Mouse (Mus musculus): Measurements from ENCODE around the gene Fxyd6. TPM values are rescaled to one million over a fixed set of nuclear protein-coding genes. Genes with fewer than 3 reads are reported as not detected.

Gene Fxyd6
- polyA plus RNA-seq, 1 experiment from 2014 or later: 817 TPM

DNA sequence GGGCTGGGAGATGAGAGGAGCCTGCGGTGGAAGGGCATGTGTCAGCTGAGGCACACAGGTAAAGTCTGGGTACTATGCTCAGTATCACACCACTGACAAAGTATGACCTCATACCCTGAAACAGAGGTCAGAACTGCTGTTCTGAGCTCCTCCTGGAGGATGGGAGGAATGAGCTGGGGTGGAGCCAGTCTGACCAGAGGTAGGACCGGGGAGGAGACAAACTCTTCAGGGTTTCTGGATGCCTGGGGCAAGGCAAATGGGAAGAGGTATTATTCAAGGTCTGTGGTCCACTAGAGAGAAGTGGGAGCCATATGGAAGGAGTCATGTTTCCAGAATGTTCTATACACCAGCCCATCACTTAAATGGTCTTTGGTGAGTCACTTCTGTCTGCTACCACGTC is 41.1 kb downstream of the Fxyd6 start:
- no peak for ATAC-seq
- Histone ChIP-seq H3K9me3 (replicated peaks; ENCODE audit: control insufficient read depth, low read length, poor library complexity, severe bottlenecking) (no peaks in the 10 kb centered on the region), H3K27me3 (ENCODE audit: control insufficient read depth, insufficient read depth, low read depth, low read length) (no peaks in the 10 kb centered on the region; the same call in 1 of the 2 replicates), H3K4me3 (ENCODE audit: low read depth, low read length) (no peak overlapping the region), H3K4me2 (ENCODE audit: low read length) (no peak overlapping the region), H3K4me1 (ENCODE audit: control insufficient read depth, insufficient read depth, low read length) (peaks cover 12% of the 10 kb centered on the region), H3K9ac (ENCODE audit: low read depth, low read length) (no peak overlapping the region), H3K36me3 (ENCODE audit: control insufficient read depth, insufficient read depth, low read length) (no peaks in the 10 kb centered on the region), H3K27ac (ENCODE audit: low read length) (no peak overlapping the region)
- WGBS: 90% methylated on average over 3 of the region's 3 CpGs

DNA sequence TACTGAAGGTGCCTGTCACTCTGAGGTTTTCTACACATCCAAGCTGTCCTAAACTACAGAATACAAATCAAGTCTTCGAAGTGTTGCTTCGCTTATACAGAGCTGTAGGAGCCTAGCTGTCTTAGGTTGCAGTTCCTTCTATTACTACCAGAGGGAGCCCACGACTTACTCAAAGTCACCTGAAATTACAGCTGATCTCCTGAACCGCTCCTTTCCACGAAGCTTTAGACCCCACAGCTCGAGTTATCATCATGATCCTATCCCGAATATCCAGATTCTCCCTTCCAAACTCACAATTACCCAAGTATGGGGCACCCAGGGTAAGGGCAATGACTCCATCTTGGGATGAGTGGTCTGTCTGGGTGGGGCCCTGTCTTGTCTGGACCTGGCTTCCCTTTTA is 41.8 kb downstream of the Fxyd6 start:
- peak overlapping the region; percentile 44; the same call in 1 of the 2 replicates for H3K27ac ChIP-seq (ENCODE audit: low read length)
- ATAC-seq: peak; percentile 59; the same call in 1 of the 2 replicates
- H3K9ac ChIP-seq (ENCODE audit: low read depth, low read length): peak overlapping the region; percentile 31; the same call in 1 of the 2 replicates
- H3K4me2 ChIP-seq (ENCODE audit: low read length): peak overlapping the region; percentile 44
- peaks cover 12% of the 10 kb centered on the region for H3K4me1 ChIP-seq (ENCODE audit: control insufficient read depth, insufficient read depth, low read length)
- no peaks in the 10 kb centered on the region; the same call in 1 of the 2 replicates for H3K27me3 ChIP-seq (ENCODE audit: control insufficient read depth, insufficient read depth, low read depth, low read length)
- no peak overlapping the region for H3K4me3 ChIP-seq (ENCODE audit: low read depth, low read length)
- WGBS: 22% methylated on average over 7 of the region's 7 CpGs
- H3K9me3 ChIP-seq (replicated peaks; ENCODE audit: control insufficient read depth, low read length, poor library complexity, severe bottlenecking): no peaks in the 10 kb centered on the region
- H3K36me3 ChIP-seq (ENCODE audit: control insufficient read depth, insufficient read depth, low read length): no peaks in the 10 kb centered on the region

DNA sequence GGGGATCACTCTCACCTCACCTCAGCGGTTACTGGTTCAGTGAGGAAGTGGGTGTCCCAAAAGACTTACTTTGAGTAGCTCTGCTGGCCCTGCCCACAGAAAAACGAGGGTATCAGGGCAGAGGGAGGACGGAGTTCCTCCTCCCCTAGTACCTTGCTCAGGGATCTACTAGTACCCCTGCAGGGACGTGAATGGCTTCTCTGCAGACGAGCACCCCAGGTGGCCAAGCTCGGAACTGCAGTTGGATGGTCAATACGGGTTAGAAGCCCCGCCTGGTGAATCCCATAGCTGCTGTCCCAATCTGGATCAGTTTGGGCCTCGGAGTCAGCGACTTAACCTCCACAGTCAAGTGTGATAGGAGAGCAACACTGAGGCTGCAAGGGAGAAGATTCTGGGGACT is 42.3 kb downstream of the Fxyd6 start:
- no peaks in the 10 kb centered on the region; the same call in 1 of the 2 replicates for H3K27me3 ChIP-seq (ENCODE audit: control insufficient read depth, insufficient read depth, low read depth, low read length)
- no peaks in the 10 kb centered on the region for H3K9me3 ChIP-seq (replicated peaks; ENCODE audit: control insufficient read depth, low read length, poor library complexity, severe bottlenecking)
- H3K4me3 ChIP-seq (ENCODE audit: low read depth, low read length): no peak overlapping the region
- peaks cover 12% of the 10 kb centered on the region for H3K4me1 ChIP-seq (ENCODE audit: control insufficient read depth, insufficient read depth, low read length)
- H3K27ac ChIP-seq (ENCODE audit: low read length): peak overlapping the region; percentile 44; the same call in 1 of the 2 replicates
- peak; percentile 43; the same call in 1 of the 2 replicates for ATAC-seq
- H3K4me2 ChIP-seq (ENCODE audit: low read length): peak overlapping the region; percentile 44
- H3K9ac ChIP-seq (ENCODE audit: low read depth, low read length): no peak overlapping the region; the same call in 1 of the 2 replicates
- no peaks in the 10 kb centered on the region for H3K36me3 ChIP-seq (ENCODE audit: control insufficient read depth, insufficient read depth, low read length)
- 2% methylated on average over 10 of the region's 10 CpGs for WGBS

DNA sequence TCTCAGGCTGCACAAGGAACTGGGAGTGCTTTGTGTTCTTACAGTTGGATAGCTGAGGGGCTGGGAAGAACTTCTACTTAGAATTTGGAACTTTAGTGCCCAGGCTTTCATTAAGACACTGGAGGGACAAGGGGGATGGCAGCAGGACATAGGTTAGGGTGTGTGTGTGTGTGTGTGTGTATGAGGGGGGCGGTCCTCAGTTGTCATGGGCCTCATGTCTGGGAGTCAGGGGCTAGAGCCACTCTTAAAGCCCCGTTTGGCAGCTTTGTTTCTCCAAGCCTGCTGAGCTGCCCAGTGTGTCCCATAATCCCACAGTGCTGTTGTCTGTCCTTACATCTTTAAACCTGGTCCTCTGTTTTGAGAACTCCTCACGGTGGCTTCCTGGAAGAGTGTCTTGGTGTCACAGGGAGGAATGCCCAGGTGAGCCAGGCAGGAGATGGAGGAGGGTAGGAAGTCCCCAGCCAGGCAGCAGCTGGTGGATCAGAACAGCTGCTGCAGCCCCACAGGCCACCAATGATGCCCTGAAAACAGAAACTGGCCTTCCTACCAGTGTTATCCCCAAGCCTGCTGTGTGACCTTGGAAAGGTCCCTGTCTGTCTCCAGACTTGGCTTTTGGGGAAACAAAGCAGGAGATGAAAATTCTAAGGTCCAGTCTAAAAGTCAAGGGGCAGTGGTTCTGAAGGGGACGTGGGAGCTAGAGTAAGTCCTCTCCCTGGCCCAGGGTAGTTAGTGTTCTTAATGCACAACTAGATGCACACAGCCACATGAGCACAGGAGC is 42.9 kb downstream of the Fxyd6 start:
- no peaks in the 10 kb centered on the region for H3K36me3 ChIP-seq (ENCODE audit: control insufficient read depth, insufficient read depth, low read length)
- peaks cover 11% of the 10 kb centered on the region for H3K4me1 ChIP-seq (ENCODE audit: control insufficient read depth, insufficient read depth, low read length)
- no peak overlapping the region for H3K4me2 ChIP-seq (ENCODE audit: low read length)
- H3K9ac ChIP-seq (ENCODE audit: low read depth, low read length): no peak overlapping the region
- no peaks in the 10 kb centered on the region; the same call in 1 of the 2 replicates for H3K27me3 ChIP-seq (ENCODE audit: control insufficient read depth, insufficient read depth, low read depth, low read length)
- H3K9me3 ChIP-seq (replicated peaks; ENCODE audit: control insufficient read depth, low read length, poor library complexity, severe bottlenecking): no peaks in the 10 kb centered on the region
- H3K27ac ChIP-seq (ENCODE audit: low read length): no peak overlapping the region
- 74% methylated on average over 4 of the region's 4 CpGs for WGBS
- ATAC-seq: no peak
- H3K4me3 ChIP-seq (ENCODE audit: low read depth, low read length): no peak overlapping the region

DNA sequence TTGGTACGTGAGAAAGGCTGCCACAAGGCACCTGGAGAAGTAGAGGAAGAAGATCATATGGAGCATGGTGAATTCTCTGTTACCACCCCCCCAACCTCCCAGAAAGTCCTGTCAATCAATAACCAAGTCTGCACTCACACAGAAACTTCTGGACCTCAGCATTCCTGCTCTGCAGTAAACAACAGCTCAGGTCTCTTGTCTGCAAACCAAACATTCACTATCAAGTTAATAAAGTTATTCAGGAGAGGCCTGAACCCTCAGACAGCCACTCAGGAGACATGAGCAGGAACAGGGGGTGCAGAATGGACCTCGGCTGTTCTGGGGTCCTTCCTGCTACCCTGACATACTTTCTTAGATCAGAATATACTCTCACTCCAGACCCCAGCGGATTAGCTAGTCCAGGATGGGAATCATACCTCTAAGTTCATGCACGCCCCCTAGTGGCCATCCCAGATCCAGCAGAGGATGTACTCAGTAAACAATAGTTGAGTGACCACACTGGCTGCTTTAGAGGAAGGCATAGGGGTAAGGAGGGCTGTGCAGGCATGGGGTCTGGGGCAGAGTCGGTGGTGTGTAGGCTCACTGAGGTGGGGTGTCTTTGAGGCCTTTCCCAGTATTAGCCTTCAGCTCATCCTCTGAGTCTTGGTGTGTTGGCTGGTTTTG is 43.6 kb downstream of the Fxyd6 start:
- H3K27ac ChIP-seq (ENCODE audit: low read length): no peak overlapping the region
- H3K9me3 ChIP-seq (replicated peaks; ENCODE audit: control insufficient read depth, low read length, poor library complexity, severe bottlenecking): no peaks in the 10 kb centered on the region
- WGBS: 58% methylated on average over 5 of the region's 5 CpGs
- H3K27me3 ChIP-seq (ENCODE audit: control insufficient read depth, insufficient read depth, low read depth, low read length): no peaks in the 10 kb centered on the region; the same call in 1 of the 2 replicates
- no peak overlapping the region for H3K9ac ChIP-seq (ENCODE audit: low read depth, low read length)
- peaks cover 8% of the 10 kb centered on the region for H3K4me1 ChIP-seq (ENCODE audit: control insufficient read depth, insufficient read depth, low read length)
- H3K4me2 ChIP-seq (ENCODE audit: low read length): no peak overlapping the region
- ATAC-seq: no peak
- no peak overlapping the region for H3K4me3 ChIP-seq (ENCODE audit: low read depth, low read length)
- H3K36me3 ChIP-seq (ENCODE audit: control insufficient read depth, insufficient read depth, low read length): no peaks in the 10 kb centered on the region

DNA sequence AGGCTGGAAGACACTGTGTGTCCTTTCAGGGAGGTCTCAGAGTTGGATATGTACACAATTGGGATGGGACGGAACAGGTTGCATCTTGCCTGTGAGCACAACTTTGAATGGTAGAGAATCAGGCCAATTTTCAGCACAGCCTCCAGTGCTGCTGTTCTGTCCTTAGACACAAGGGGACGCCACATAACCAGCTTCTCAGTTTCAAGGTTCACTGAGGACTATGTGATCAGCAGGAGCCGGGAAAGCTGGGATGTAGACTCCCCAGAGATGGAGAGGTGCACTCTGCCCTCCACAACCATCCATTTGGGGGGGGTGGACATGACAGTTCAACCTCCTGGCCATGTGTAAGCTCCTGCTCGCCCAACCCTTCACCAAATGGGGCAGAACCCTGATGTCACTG is 45.9 kb downstream of the Fxyd6 start:
- Histone ChIP-seq H3K9ac (ENCODE audit: low read depth, low read length) (no peak overlapping the region), H3K4me3 (ENCODE audit: low read depth, low read length) (no peak overlapping the region), H3K9me3 (replicated peaks; ENCODE audit: control insufficient read depth, low read length, poor library complexity, severe bottlenecking) (no peaks in the 10 kb centered on the region), H3K4me2 (ENCODE audit: low read length) (no peak overlapping the region), H3K27me3 (ENCODE audit: control insufficient read depth, insufficient read depth, low read depth, low read length) (no peaks in the 10 kb centered on the region), H3K36me3 (ENCODE audit: control insufficient read depth, insufficient read depth, low read length) (no peaks in the 10 kb centered on the region), H3K4me1 (ENCODE audit: control insufficient read depth, insufficient read depth, low read length) (peaks cover 8% of the 10 kb centered on the region), H3K27ac (ENCODE audit: low read length) (no peak overlapping the region)
- 40% methylated on average over 4 of the region's 4 CpGs for WGBS
- no peak for ATAC-seq

DNA sequence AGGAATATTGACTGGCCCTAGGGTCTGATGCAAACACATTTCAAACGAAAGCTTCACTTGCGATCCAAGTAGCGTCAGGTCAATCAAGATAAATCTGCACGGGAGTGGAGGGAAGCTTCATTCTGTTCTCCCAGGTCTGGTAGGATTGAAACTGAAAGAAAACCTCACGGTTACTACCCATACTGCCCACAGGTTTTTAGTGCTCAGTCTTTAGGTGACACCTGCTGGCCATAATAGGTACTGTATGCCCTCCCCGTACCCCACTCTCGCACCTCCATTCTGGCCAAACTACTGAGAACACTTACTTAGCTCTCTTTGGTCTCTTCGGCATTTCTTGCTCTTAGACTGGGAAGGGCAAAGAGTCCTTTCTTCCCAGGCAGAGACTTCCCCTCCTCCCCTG is 47.3 kb downstream of the Fxyd6 start:
- H3K36me3 ChIP-seq (ENCODE audit: control insufficient read depth, insufficient read depth, low read length): no peaks in the 10 kb centered on the region
- no peak overlapping the region for H3K9ac ChIP-seq (ENCODE audit: low read depth, low read length)
- no peak overlapping the region for H3K4me2 ChIP-seq (ENCODE audit: low read length)
- no peaks in the 10 kb centered on the region for H3K27me3 ChIP-seq (ENCODE audit: control insufficient read depth, insufficient read depth, low read depth, low read length)
- H3K9me3 ChIP-seq (replicated peaks; ENCODE audit: control insufficient read depth, low read length, poor library complexity, severe bottlenecking): no peaks in the 10 kb centered on the region
- H3K4me1 ChIP-seq (ENCODE audit: control insufficient read depth, insufficient read depth, low read length): peaks cover 4% of the 10 kb centered on the region; the same call in 1 of the 2 replicates
- H3K27ac ChIP-seq (ENCODE audit: low read length): no peak overlapping the region
- H3K4me3 ChIP-seq (ENCODE audit: low read depth, low read length): no peak overlapping the region
- 31% methylated on average over 8 of the region's 8 CpGs for WGBS
- no peak for ATAC-seq

DNA sequence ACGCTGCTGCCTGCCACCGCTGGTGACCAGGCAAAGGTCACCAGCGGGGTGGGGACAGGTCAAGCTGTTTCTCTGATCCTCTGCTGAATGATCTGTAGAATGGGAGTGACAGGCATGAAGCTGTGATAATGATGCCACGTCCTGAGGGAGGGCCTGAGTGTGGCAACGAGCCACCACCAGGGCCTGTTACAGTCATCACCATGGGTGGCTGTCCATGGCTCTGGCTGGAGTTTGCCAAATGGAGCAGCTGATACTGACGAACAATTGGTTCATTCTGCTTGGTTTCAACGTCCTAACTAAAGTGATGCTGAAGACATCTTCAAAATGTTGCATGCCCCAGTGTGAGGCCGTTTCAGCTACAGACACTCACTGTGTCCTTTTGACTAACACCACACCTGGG is 48.3 kb downstream of the Fxyd6 start:
- WGBS: 57% methylated on average over 8 of the region's 8 CpGs

DNA sequence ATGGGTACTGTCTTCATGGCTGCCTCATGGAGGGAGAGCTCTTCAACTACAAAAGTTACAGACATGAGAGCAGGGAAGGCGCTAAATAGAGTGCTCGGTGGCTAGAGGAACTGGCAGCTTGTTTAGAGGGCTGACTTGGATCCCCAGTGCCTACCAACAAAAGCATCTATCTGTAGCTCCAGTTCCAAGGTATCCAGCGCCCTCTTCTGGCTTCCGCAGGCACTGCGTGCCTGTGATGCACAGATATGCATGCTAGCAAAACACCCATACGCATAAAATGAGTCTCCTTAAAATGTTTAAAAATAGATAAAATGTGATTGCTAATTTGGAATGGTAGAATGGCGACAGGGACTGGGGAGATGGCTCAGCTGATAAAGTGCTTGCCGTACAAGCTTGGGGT is 51.2 kb downstream of the Fxyd6 start:
- H3K27ac ChIP-seq (ENCODE audit: low read length): no peak overlapping the region

More for the DNA sequence above, 48.3 kb downstream of the Fxyd6 start:
- ATAC-seq: no peak
- H3K4me3 ChIP-seq (ENCODE audit: low read depth, low read length): no peak overlapping the region
- H3K27ac ChIP-seq (ENCODE audit: low read length): no peak overlapping the region
- no peaks in the 10 kb centered on the region; the same call in 1 of the 2 replicates for H3K4me1 ChIP-seq (ENCODE audit: control insufficient read depth, insufficient read depth, low read length)
- no peak overlapping the region for H3K9ac ChIP-seq (ENCODE audit: low read depth, low read length)
- no peaks in the 10 kb centered on the region for H3K36me3 ChIP-seq (ENCODE audit: control insufficient read depth, insufficient read depth, low read length)
- H3K4me2 ChIP-seq (ENCODE audit: low read length): no peak overlapping the region
- no peaks in the 10 kb centered on the region for H3K9me3 ChIP-seq (replicated peaks; ENCODE audit: control insufficient read depth, low read length, poor library complexity, severe bottlenecking)
- H3K27me3 ChIP-seq (ENCODE audit: control insufficient read depth, insufficient read depth, low read depth, low read length): no peaks in the 10 kb centered on the region

More for the DNA sequence above, 51.2 kb downstream of the Fxyd6 start:
- no peaks in the 10 kb centered on the region for H3K27me3 ChIP-seq (ENCODE audit: control insufficient read depth, insufficient read depth, low read depth, low read length)
- no peaks in the 10 kb centered on the region for H3K36me3 ChIP-seq (ENCODE audit: control insufficient read depth, insufficient read depth, low read length)
- H3K4me3 ChIP-seq (ENCODE audit: low read depth, low read length): no peak overlapping the region
- H3K4me1 ChIP-seq (ENCODE audit: control insufficient read depth, insufficient read depth, low read length): no peaks in the 10 kb centered on the region; the same call in 1 of the 2 replicates
- ATAC-seq: no peak
- 64% methylated on average over 8 of the region's 8 CpGs for WGBS
- H3K9me3 ChIP-seq (replicated peaks; ENCODE audit: control insufficient read depth, low read length, poor library complexity, severe bottlenecking): no peaks in the 10 kb centered on the region
- H3K9ac ChIP-seq (ENCODE audit: low read depth, low read length): no peak overlapping the region
- no peak overlapping the region for H3K4me2 ChIP-seq (ENCODE audit: low read length)

Measured in midbrain, embryonic 16.5 days (tissue).